10 mouse cellular contexts compared by ENCODE assay signal in genomic region chr4:147348906-147349686, GRCm38 (mm10). TPM values are rescaled to one million over a fixed set of nuclear protein-coding genes. Genes with fewer than 3 reads are reported as not detected.
"Had no signal": no experiment of that assay in that cellular context is flagged by ENCODE, and none has a peak within 500 bp of the region (broad histone marks: within the 10 kb centered on the region; RNA-seq: fewer than 3 reads in every experiment).

No protein-coding gene starts in this region.

RNA-seq across cellular contexts. Expression of gene Zfp978, which starts 12.0 kb away (rescaled TPM):
- total RNA-seq: layer of hippocampus, adult 18-20 months; layer of hippocampus, postnatal 36 days; left cerebral cortex, postnatal 25 days; monocyte, adult 5-6 weeks; neutrophil, adult 5-6 weeks had no signal
- polyA plus RNA-seq: limb, embryonic 12.5 days; midbrain, embryonic 15.5 days; neural tube, embryonic 12.5 days; stomach, embryonic 15.5 days; urinary bladder, adult 2 months had no signal

RNA-seq across cellular contexts. Expression of gene Zfp988, which starts 43.6 kb away (rescaled TPM):
- total RNA-seq: monocyte, adult 5-6 weeks; neutrophil, adult 5-6 weeks had no signal
- polyA plus RNA-seq: limb, embryonic 12.5 days had no signal
